Mouse (Mus musculus) retina, embryonic 14.5 days (tissue): ENCODE measurements around the gene Paqr5.

Experiments
- DNase-seq: peaks from one replicate; pipeline ENCODE4 v3.0.0-alpha.2; 2015; ENCODE audit warnings: low spot score

Paqr5 gene

DNA sequence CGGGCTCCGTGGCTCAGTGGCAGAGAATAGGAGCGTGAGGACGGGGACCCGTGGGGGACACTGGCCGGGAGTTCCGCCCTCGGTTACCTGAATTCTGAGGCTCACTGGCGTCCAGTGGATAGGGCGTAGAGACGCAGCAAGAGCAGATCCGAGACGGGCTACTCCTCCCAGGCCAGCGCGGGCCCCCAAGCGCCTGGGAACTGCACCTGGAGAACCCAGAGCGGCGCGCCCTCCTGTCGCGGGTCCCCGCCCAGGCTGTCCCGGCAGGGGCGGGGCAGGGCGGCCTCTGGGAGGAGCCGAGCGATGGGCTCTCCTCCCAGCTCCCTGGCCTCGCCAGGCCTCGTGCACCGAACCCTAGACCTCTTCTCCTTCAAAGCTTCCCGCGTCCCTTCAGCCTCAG is at the start of gene Paqr5:
TSS of gene Paqr5 (minus strand) at position 257 of the 400 bp plus-strand sequence.
- DNase-seq = peak; percentile 44

DNA sequence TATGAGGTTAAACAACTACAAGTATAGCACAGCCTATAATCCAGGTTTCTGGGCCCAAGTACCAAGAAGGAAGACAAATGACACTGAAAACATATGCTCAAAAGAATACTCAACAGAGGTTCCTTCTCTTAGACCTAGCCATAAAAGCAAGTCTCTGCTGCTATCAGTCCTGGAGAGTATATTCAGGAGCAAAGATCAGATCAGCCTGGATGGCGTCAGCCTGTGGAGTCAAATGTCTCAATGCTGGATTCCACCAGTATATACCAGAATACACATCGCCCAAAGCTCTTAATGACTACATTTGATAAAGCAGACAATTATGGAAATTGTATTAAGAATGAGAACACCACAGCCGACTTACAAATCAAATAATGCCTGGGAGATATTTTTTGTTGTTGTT is 35.6 kb upstream of the Paqr5 start:
- no peak for DNase-seq

DNA sequence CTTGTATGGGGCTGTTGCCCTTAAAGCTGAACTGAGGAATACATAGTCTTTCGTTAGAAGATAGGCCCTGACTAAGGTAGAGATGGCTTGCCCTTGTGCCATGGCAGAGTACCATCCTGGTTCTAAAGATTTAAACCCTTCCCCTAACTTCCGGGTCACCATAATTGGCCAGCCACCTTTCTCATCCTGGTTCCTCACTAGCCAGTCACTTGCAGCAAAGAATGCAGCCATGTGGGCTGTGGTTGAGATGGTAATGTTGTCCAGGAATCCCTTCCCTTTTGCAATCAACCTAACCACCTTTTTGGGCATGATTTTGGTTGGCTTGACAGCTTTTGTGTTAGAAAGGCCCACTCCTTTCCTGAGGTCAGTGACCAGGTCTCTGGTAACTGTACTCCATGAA is 33.8 kb upstream of the Paqr5 start:
- no peak for DNase-seq

DNA sequence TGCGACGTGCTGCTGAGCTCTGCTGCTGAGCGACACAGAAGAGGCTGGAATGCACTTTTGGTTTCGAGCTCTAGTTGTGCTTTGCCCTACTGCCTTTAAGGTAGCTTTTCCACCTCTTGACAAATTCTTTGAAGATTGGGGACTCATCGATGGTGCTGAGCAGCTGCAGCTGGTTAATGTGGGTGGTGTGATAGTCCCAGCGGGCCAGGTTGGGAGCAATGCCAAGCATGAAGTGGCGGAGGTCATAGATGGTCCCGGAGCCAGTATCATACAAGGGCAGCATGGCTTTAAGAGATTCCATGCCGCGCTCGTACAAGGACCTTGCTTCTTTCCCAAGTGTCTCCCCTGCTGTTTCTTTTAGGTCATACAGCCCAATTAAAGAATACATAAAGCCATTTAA is 33.3 kb upstream of the Paqr5 start:
- no peak for DNase-seq

DNA sequence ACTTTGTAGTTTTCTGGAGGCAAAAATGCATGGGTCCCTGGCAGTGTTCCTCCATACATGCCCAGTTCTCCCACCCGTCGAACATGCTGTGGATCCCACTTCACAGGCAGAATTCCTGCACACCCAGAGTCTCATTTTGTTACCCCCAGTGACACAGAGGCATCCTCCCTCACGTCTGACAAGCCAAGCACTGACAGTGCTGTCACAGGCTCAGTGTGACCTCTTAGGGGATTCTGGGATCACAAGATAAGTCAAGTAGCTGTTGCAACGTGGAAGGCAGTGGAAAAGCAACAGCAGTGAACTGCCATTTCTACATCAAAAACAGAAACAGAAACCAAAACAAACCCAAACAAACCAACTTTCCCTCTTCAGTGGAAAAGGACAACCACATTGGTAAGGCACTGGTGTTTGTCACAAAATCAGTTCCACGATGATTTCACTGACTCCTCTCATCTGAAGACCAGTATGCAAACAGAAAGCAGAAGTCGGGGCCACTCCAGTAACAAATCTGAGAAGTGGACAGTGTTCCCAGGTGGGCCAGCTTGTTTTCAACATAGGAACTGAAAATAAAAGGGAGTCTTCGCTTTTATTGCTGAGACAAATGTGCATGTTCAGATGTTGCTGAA is 31.3 kb upstream of the Paqr5 start:
- DNase-seq = no peak

DNA sequence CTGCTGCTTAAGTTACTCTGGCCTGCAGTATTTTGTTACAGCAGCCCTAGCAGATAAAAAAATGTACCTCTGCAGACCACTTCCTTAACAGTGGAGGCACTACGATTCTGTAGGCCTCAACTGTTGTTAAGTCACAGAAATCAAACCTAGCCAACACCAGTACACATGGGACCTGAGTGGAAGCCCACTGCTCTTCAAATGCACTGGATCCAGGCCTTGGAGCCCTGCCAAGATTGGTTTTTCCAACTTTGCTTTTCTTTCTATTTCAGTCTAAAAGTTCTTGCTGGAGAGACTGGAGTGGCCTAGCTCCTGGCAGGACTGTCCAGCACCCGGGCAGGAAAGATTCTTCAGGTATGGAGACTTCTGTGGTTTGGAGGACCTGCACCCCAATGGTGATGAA is 29.6 kb upstream of the Paqr5 start:
- no peak for DNase-seq

DNA sequence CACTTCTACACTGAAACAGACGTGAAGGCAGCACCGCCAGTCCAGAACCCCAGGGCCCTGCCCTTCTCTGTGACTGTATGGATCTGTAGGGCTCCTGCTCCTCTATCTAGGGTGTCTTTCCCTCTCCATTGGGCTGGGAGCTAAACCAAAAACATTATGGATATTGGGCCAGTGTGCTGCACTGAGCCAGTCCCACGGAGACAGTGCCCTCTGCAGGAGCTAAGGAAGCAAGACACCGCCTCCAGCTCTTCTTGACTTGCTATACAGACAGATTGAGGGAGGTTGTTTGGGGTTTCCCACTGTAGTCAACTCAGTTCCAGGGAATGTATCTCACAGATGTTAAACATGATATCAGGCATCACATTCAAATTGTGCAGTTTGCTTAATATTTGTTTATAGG is 24.1 kb upstream of the Paqr5 start:
- peak; percentile 60 for DNase-seq

DNA sequence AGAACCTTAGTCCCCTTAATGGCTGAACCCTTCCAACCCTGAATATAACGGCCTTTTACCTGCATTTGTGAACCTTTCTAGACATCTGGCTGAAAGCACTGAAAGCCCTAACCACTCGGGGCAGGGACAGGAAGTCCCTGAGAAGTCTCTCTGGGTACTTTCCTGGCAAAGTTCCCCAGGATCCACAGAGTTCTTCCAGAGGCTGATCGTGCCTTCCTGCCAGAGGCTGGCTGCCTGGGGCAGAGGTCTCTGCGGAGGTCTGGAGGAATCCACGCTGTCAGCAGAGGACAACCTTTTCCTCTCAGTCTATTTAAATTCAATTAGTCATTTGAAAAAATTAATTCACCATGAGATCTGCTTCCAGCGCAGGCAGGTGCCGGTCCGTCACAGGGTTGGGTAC is 22.5 kb upstream of the Paqr5 start:
- no peak for DNase-seq

DNA sequence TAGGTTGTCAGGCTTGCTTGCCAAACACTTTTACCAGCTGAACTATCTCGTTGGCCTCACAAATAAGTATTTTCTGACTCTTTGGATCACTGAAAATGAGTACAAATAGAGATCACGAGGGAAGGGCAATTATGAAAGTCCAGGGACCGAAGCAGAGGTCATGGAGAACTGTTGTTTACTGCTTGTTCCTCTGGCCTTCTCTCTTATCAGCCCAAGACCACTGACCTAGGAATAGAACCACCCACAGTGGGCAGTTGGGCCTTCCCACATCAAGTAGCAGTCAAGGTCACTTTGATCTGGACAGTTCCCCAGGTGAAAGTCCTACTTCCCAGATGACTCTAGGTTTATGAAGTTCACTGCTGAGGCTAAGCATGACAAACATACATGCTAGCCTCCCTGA is 15.5 kb upstream of the Paqr5 start:
- no peak for DNase-seq

DNA sequence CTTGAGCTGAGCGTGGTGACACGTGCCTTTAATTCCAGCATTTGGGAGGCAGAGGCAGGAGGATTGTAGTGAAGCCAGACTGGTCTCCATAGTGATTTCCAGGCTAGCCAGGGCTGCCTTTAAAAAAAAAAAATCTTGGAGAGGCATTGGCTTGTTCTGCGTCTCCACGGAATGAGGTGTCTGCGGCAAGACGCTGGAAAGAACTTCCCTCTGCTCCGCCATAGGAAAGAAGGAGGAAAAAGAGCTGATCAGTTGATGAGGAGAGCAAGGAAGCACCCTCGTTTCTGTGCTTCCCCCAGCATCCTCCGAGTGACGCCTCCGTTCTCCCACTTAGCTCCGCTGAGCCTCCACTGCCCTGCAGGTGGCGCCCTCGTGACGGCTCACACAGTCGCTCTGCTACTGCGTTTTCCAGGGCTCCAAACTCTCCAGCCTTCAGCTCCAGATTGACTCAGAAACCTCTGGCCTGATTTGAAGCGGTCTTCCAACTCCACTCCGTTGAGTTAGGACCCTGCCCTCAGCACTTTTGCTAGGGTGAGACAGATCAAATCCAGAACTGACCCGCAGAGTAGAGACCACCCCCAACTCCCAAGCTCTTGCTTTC is 13.5 kb upstream of the Paqr5 start:
- DNase-seq = peak; percentile 96

DNA sequence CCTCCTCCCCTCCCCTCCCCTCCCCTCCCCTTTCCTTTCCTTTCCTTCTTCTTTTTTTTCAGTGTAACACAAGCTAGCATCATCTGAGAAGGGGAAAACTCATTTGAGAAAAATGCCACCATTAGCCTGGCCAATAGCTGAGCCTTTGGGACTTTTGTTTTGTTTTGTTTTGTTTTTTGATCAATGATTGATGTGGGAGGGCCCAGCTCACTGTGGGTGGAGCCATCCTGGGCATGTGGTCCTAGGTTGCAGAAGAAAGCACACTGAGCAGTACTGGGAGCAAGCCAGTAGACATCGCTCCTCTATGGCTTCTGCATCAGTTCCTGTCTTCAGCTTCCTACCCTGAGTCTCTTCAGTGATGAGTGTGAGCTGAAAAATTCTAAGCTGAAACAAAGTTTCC is 9.2 kb upstream of the Paqr5 start:
- DNase-seq = no peak

DNA sequence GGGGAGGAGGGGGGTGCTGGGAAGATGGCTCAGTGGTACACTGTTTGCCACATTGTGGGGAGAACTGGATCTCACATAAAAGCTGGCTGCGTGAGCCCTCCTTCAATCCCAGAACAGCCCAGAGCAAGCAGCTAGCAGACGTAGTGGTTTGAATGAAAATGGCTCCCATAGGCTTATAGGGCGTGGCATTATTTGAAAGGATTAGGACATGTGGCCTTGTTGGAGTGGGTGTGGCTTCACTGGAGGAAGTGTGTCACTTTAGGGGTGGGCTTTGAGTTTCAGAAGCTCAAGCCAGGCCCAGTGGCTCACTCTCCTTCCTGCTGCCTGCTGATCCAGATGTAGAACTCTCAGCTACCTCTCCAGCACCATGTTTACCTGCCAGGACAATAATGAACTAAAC is 5.5 kb upstream of the Paqr5 start:
- no peak for DNase-seq

DNA sequence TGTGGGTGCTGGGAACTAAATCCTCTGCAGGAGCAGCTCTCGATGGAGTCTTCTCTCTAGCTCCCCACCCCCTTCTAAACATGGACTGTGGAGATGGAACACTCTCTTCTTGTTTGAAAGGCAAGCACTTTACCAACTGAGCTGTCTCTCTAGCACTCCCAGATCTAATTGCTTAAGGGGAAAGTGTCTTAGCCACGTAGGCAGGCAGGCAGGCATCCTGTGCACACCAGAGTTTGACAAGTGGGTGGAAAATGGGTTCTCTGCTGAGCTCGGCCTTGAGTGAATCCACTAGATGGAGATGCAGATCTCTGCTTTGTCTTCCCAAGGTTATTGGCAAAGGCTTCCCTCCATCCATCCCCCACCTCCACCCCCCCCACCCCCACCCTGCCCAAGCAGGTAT is 1.4 kb upstream of the Paqr5 start:
- no peak for DNase-seq

DNA sequence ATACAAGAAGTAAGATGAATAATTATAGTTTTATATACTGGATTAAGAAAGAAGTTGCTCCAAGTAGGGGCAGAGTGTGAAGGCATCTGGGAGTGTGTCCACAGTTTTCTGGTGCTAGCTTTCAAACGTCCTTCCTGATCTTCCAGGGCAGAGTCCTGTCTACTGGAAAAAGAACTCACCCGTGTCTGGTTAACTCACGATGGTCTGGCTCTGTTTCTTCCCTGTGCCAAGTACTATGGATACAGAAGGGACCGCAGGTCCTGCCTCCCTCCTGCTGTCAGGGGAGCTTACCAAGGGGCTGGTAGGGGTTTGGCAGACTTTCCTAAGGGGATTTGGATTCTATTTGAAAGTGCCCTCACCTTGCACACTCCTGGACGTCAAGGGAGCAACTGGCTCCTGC is 1.6 kb downstream of the Paqr5 start:
- no peak for DNase-seq

DNA sequence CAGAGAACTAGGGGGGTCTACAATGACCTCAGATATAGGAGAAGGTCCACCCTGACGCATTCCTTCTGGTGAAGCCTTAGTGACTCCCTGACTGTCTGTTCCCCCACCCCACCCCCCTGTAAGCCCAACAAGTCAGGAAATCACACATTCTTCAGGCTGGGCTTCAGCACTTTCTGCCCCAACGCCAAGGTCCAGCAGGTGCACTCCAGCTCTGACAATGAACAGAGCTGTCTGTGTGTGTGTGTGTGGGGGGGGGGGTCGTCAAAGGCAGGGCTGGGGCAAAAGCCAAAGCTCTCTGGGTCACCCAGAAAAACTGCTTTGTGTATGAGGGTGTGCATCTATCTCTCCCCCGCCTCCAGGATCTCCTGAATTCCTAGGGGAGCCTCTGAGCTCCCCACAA is 2.8 kb downstream of the Paqr5 start:
- no peak for DNase-seq

DNA sequence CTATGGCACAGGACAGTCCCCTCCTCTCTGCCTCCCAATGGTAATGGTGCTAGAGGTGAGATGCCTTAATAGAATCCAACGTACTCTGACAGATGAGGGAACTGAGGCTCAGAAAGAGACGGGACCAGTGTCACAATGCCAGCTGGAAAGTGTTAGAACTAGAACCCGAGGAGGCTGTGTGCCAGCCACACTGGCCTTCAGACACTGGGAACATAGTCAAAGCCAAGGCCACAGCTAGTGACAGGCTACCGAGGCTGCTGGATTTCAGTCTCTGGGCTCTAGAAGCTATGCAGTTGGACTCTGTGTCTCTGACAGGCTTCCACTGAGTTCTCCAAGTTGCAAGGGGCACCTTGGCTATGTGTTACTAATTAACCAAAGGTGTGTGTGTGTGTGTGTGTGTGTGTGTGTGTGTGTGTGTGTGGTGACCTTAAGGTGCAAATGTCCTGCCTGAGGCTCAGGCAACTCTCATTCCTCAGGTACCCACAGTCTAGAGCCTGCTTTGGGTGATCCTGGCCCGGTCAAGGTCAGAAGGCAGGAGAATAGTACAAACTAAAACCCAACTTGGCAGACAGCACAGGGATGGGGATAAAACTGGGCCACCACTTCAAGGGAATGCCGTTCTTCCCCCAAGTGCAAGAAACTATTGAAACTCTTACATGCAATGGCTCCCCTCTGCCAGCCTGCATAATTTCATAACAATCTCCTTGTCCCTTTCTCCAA is 3.5 kb downstream of the Paqr5 start:
- DNase-seq = no peak

DNA sequence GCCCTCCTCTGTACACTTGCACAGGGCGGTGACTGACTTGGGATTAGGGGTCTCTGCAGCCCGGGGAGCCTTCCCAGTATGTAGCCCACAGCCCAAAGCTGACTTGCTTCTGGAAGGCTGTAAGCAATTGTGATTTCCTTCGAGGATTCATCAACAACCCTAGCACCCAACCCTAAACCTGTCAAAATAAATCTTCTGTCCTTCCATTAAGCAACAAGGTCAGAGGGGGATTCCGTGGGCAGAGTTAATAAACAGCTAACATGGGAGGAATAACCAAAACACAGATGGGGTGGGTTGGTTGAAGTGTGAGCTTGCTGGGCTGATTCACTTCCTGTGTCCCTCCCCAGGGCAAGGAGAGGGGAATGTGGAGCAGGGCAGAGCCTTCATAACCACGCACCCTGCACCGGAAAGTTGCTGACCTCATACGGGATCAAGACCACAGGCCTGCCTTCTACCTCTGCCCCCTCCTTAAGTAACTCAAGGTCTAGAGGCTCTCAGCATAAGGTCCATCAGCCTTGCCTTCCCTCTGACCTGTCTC is 5.0 kb downstream of the Paqr5 start:
- no peak for DNase-seq

DNA sequence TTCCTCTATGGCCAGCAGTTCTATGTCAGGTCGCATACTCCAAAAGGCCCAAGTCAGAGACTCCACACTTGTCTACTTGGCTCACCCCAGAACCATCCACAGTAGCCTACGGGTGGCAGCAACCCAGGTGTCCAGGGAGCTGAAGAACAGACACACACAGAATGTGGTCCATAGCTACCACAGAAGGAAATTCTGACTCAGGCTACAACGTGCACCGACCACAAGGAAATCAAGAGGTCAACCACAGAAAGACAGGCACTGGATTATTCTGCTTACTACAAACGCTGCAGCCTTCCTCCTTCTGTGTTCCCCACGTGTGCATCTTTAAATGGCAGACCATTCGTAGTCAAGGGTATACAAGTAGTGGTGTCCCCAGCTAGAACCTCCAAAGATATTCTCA is 6.4 kb downstream of the Paqr5 start:
- no peak for DNase-seq

DNA sequence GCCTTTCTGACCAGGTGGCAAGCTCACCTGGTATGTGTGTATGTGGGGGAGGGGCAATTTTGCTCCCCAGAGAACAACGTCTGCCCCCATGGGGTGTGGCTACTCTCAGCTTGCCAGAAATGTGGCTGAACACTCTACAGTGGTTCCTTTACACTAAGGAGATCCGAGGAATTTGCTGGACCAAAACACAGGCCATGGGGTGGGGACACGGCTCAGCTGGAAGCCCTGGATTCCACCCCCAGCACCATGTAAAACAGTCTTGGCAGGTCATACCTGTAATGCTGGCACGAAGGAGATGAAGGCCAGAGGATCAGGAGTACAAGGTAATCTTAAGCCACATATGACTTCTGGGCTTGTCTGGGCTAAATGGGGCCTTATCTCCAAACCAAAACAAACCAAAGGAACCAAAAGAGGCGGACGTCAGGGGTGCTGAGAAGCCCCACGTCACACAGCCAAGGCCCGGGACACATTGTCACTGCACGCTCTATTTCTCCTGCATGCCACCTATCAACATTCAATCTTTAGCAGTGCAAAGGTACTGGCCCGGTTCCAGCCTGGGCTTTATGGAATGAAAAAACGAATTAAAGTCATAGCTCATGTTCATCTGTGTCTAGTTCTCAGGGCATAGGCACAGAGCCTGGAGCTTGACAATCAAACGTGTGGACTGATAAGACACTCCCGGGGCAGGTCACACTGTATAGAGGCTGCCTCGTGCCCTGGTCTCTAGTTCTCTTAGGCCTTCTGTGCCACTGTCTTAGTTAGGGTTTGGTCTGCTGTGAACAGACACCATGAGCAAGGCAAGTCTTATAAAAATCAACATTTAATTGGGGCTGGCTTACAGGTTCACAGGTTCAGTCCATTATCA is 8.2 kb downstream of the Paqr5 start:
- DNase-seq = no peak

DNA sequence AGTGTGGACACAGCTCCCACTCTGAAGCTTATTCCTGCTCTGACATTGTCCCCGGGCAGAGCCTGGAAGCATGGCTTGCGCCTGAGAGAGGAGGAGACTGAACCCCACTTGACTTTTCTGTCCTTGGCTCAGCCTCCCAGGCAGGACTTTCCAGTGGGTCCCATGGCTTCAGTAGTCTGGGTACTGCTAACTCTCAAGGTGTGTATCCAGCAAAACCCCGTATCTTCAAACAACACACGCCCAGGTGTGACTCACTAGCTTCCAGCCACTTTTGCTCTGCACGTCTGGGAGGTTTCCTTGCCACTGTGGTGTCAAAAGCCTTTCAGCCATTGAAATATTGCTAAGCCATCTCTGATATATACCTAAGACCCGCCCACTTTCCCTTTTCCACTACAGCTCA is 9.3 kb downstream of the Paqr5 start:
- DNase-seq = no peak

DNA sequence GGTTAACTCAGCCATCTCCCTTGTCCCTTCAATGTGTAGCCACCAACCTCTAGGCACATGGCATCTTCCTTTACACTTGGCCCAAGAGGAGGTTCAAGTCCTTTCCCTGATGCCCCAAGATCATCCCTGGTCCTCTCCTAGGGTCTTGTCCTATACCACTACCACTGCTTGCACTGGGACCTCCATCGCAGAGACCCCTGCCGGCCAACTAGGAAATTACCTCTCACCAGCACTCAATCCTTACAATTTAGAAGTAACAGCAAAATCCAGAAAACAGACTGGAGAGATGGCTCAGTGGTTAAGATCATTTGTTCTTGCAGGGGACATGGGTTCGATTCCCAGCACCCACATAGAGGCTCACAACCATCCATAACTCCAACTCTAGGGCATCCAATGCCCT is 11.2 kb downstream of the Paqr5 start:
- peak; percentile 37 for DNase-seq

DNA sequence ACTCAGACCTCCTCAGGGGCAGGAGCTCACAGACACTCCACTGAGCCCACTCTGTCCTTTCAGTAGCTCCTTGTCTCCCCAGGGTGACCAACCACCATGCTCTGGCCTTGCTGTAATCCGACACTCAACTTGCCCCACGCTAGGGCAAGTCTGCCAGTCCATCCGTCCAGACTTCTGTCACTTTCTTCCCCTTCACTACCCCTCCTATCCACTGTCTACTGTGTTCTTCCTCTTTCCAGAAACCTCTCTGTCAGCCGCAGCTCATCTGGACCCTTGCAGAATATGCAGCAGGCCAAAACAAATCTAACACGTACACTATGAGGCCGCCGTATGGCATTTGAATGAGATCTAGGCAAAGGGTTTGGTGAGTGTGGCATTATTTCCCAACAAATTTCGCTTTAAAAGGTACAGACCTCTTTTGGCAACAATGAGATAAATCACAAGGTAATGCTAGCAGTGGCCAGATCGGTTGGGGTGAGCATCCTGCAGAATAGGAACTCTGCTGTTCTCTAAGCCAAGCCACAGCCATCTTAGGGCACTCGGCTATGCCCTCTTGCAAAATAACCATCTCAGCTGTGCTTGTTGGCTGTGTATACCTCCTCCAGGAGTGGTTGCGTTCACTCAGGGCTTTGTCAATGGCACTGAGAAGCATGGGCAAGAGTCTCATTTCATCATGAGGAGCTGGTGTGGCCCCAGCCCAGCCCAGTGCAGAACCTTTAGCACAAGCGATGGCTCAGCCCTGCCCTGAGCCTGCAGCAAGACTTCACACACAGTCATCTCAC is 13.1 kb downstream of the Paqr5 start:
- DNase-seq = no peak
